Mouse (Mus musculus): ENCODE results near the gene Alg9. TPM values are rescaled to one million over a fixed set of nuclear protein-coding genes. Genes with fewer than 3 reads are reported as not detected.

Gene Alg9
- polyA plus RNA-seq, 1 experiment: 9.7 TPM

DNA sequence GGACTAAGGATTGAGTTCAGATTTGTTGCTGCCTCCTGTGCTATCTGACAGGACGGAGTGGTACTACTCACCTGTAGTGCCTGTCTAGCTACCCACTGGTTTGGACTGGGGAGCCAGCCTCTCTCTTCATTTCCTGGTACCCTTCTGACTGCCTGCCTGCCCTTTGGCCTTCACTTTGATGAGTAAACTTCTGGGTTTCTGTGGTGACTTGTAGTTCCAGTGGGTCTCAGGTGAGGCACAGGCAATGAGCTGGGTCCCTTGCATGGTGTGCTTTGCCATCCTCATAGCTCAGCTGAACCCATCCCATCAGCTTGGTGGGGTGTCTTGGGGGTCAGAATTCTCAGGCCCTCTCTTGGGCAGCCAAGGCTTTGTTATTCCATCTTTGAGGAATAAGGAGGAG lies 112.1 kb downstream of the Alg9 start:
- H3K4me3 ChIP-seq (replicated peaks; ENCODE audit: control insufficient read depth, low read depth, low read length): no peak overlapping the region
- H3K27ac ChIP-seq (ENCODE audit: control insufficient read depth, insufficient read depth, low read depth, low read length, poor library complexity): no peak overlapping the region
- WGBS: 93% methylated on average over 1 of the region's 1 CpGs
- no peaks in the 10 kb centered on the region; the same call in 1 of the 2 replicates for H3K4me1 ChIP-seq (ENCODE audit: control insufficient read depth, insufficient read depth, low read length)
- no peak for TF ChIP-seq POLR2A (IDR thresholded peaks at IDR 0.05; ENCODE audit: borderline replicate concordance, control insufficient read depth, low read depth, low read length)
- TF ChIP-seq CTCF (IDR thresholded peaks at IDR 0.05; ENCODE audit: control insufficient read depth, insufficient read depth, low read length): no peak

DNA sequence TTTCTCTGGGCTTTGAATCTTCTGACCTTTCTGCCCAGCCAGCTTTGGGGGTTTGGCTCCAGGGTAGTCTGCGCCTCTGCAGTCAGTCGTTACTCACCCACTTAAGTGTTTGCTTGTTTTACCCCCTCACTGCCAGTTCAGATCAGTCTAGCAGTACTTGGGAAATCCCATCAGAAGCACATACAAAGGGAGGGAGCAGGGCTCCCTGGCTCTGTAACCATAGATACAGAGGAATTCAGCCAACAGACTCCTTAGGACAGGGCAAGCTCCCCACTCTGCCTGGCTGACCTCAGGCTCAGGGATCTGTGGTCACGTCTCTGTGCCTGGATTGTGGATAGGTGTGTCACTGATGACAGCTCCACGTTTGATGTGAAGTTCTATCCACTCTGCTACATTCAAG lies 112.5 kb downstream of the Alg9 start:
- TF ChIP-seq CTCF (IDR thresholded peaks at IDR 0.05; ENCODE audit: control insufficient read depth, insufficient read depth, low read length): no peak
- TF ChIP-seq POLR2A (IDR thresholded peaks at IDR 0.05; ENCODE audit: borderline replicate concordance, control insufficient read depth, low read depth, low read length): no peak
- no peaks in the 10 kb centered on the region; the same call in 1 of the 2 replicates for H3K4me1 ChIP-seq (ENCODE audit: control insufficient read depth, insufficient read depth, low read length)
- 67% methylated on average over 4 of the region's 4 CpGs for WGBS
- H3K27ac ChIP-seq (ENCODE audit: control insufficient read depth, insufficient read depth, low read depth, low read length, poor library complexity): no peak overlapping the region
- H3K4me3 ChIP-seq (replicated peaks; ENCODE audit: control insufficient read depth, low read depth, low read length): no peak overlapping the region

DNA sequence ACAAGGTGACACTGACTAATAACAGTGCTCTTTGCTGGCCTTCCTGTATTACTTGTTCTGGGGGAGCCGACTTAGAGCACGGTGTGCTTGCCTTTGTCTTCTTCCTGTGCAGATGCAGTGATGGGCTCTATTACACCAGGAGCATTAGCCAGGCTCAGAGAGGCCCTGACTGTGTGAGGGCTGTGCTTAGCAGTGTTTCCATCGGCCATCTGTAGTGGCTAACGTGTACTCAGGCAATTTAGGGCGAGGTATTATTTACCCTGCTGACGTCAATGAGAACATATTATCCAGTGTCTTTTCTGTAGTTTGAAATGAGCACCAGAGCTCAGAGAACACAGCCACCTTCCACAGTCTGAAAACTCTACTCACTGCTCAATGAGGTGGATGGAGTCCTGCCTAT lies 114.4 kb downstream of the Alg9 start:
- no peak overlapping the region for H3K27ac ChIP-seq (ENCODE audit: control insufficient read depth, insufficient read depth, low read depth, low read length, poor library complexity)
- WGBS: 88% methylated on average over 6 of the region's 6 CpGs
- H3K4me3 ChIP-seq (replicated peaks; ENCODE audit: control insufficient read depth, low read depth, low read length): no peak overlapping the region
- no peaks in the 10 kb centered on the region; the same call in none of the 2 replicates for H3K4me1 ChIP-seq (ENCODE audit: control insufficient read depth, insufficient read depth, low read length)
- TF ChIP-seq CTCF (IDR thresholded peaks at IDR 0.05; ENCODE audit: control insufficient read depth, insufficient read depth, low read length): no peak
- TF ChIP-seq POLR2A (IDR thresholded peaks at IDR 0.05; ENCODE audit: borderline replicate concordance, control insufficient read depth, low read depth, low read length): no peak

DNA sequence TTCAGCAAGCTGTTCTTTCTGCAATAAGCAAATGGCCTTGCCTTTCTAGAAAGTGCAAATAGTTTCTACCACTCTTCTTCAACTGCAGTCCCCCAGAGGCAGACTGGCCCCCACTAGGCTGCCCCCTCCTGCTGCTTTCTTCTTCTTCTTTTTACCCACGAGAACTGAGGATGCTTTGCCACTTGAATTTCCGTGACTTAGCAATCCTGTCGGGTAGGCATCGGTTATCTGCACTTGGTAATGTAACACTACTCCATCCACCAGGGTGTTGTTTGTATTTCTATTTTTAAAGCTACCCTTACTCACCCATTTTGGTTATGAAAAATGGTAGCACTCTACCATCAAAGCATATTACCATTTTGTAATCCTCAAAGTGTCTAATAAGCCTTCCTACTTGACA lies 115.1 kb downstream of the Alg9 start:
- no peak overlapping the region for H3K27ac ChIP-seq (ENCODE audit: control insufficient read depth, insufficient read depth, low read depth, low read length, poor library complexity)
- no peak overlapping the region for H3K4me3 ChIP-seq (replicated peaks; ENCODE audit: control insufficient read depth, low read depth, low read length)
- H3K4me1 ChIP-seq (ENCODE audit: control insufficient read depth, insufficient read depth, low read length): no peaks in the 10 kb centered on the region; the same call in none of the 2 replicates
- TF ChIP-seq CTCF (IDR thresholded peaks at IDR 0.05; ENCODE audit: control insufficient read depth, insufficient read depth, low read length): no peak
- TF ChIP-seq POLR2A (IDR thresholded peaks at IDR 0.05; ENCODE audit: borderline replicate concordance, control insufficient read depth, low read depth, low read length): no peak
- WGBS: 54% methylated on average over 4 of the region's 4 CpGs

DNA sequence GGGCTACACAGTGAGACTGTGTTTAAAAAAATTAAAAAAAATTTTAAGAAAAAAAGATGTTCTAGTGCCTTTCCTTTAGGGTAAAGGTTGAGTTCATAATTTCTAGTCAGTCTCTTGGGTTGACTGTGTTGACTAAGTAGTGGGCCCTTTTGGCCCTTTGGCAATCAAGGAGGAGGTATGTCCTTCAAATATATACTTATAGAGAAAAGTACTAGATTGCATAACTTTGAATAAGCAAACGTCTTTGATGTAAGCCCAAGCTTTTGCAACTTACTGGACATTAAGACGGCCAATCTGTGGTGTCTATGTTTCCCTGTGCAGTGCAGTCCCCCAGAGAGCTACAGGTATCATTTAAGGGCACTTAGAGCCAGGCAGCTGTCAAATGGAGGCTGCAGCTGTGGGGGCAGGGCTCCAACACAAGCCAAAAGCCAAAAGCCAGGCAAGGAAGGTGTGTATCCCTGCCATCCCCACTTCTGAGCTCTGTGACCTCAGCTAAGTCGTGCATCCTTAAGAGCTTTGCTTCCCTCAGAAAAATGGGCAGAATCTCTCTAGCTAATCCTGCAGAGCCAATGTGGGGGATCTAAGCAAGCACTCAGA lies 115.8 kb downstream of the Alg9 start:
- Histone ChIP-seq H3K4me1 (ENCODE audit: control insufficient read depth, insufficient read depth, low read length) (no peaks in the 10 kb centered on the region; the same call in none of the 2 replicates), H3K4me3 (replicated peaks; ENCODE audit: control insufficient read depth, low read depth, low read length) (no peak overlapping the region), H3K27ac (ENCODE audit: control insufficient read depth, insufficient read depth, low read depth, low read length, poor library complexity) (no peak overlapping the region)
- TF ChIP-seq POLR2A (IDR thresholded peaks at IDR 0.05; ENCODE audit: borderline replicate concordance, control insufficient read depth, low read depth, low read length): no peak
- no peak for TF ChIP-seq CTCF (IDR thresholded peaks at IDR 0.05; ENCODE audit: control insufficient read depth, insufficient read depth, low read length)
- WGBS: 60% methylated on average over 3 of the region's 3 CpGs

Other genes with a start within 250 kb of the Alg9 start
- 14.5 and 35.7 TPM in 2 replicates for gene Pts, start 246.3 kb upstream of the Alg9 start, polyA plus RNA-seq (2011; ENCODE audit: insufficient read depth, insufficient read length, low replicate concordance, missing spikeins)
- 11.9 and 18.4 TPM in 2 replicates for gene Il18, start 220.2 kb upstream of the Alg9 start, polyA plus RNA-seq (2011; ENCODE audit: insufficient read depth, insufficient read length, low replicate concordance, missing spikeins)
- gene Bco2, start 219.8 kb upstream of the Alg9 start, polyA plus RNA-seq (2011; ENCODE audit: insufficient read depth, insufficient read length, low replicate concordance, missing spikeins): 1.1 and 1.9 TPM in 2 replicates
- gene Tex12, start 213.7 kb upstream of the Alg9 start, polyA plus RNA-seq (2011; ENCODE audit: insufficient read depth, insufficient read length, low replicate concordance, missing spikeins): not detected in 2 replicates
- gene Sdhd, start 171.2 kb upstream of the Alg9 start, polyA plus RNA-seq (2011; ENCODE audit: insufficient read depth, insufficient read length, low replicate concordance, missing spikeins): 63.1 and 65.6 TPM in 2 replicates
- 41.7 and 54.8 TPM in 2 replicates for gene Timm8b, start 171.1 kb upstream of the Alg9 start, polyA plus RNA-seq (2011; ENCODE audit: insufficient read depth, insufficient read length, low replicate concordance, missing spikeins)
- gene Pih1d2, start 157.7 kb upstream of the Alg9 start, polyA plus RNA-seq (2011; ENCODE audit: insufficient read depth, insufficient read length, low replicate concordance, missing spikeins): 2.5 TPM in 1 of 2 replicates, not detected in the other
- gene Nkapd1, start 157.6 kb upstream of the Alg9 start, polyA plus RNA-seq (2011; ENCODE audit: insufficient read depth, insufficient read length, low replicate concordance, missing spikeins): 6.1 and 13.0 TPM in 2 replicates
- gene Dlat, start 115.2 kb upstream of the Alg9 start, polyA plus RNA-seq (2011; ENCODE audit: insufficient read depth, insufficient read length, low replicate concordance, missing spikeins): 13.0 and 13.8 TPM in 2 replicates
- 0.29 TPM in 1 of 2 replicates, not detected in the other for gene Dixdc1, start 35.5 kb upstream of the Alg9 start, polyA plus RNA-seq (2011; ENCODE audit: insufficient read depth, insufficient read length, low replicate concordance, missing spikeins)
- gene 2310030G06Rik, start 28.5 kb upstream of the Alg9 start, polyA plus RNA-seq (2011; ENCODE audit: insufficient read depth, insufficient read length, low replicate concordance, missing spikeins): not detected in 2 replicates
- 6.9 and 10.5 TPM in 2 replicates for gene Cryab, start 23.7 kb upstream of the Alg9 start, polyA plus RNA-seq (2011; ENCODE audit: insufficient read depth, insufficient read length, low replicate concordance, missing spikeins)
- gene Hspb2, start 22.7 kb upstream of the Alg9 start, polyA plus RNA-seq (2011; ENCODE audit: insufficient read depth, insufficient read length, low replicate concordance, missing spikeins): not detected in 2 replicates
- 5.5 and 5.7 TPM in 2 replicates for gene Fdxacb1, start 6.8 kb upstream of the Alg9 start, polyA plus RNA-seq (2011; ENCODE audit: insufficient read depth, insufficient read length, low replicate concordance, missing spikeins)
- gene 1110032A03Rik, start 501 bp downstream of the Alg9 start, polyA plus RNA-seq (2011; ENCODE audit: insufficient read depth, insufficient read length, low replicate concordance, missing spikeins): 24.7 and 32.8 TPM in 2 replicates
- 18.1 and 29.1 TPM in 2 replicates for gene Ppp2r1b, start 70.3 kb downstream of the Alg9 start, polyA plus RNA-seq (2011; ENCODE audit: insufficient read depth, insufficient read length, low replicate concordance, missing spikeins)
- 11.7 and 17.3 TPM in 2 replicates for gene Sik2, start 234.1 kb downstream of the Alg9 start, polyA plus RNA-seq (2011; ENCODE audit: insufficient read depth, insufficient read length, low replicate concordance, missing spikeins)